Mouse (Mus musculus) stomach, postnatal 0 days (tissue): ENCODE results near the gene Zfp955a. TPM values are rescaled to one million over a fixed set of nuclear protein-coding genes. Genes with fewer than 3 reads are reported as not detected.
"Not testable (repeated sequence)": the region's sequence is repeated elsewhere in the genome, so short reads cannot be mapped to it uniquely, and the experiment has no call there.

Experiments
- ATAC-seq: fragments of 200-750 bp; cut with Nextera tagmentation; 2 replicates; pipeline ENCODE4 v1.8.0; 2017; ENCODE audit not compliant: low FRiP score, low TSS enrichment
- DNase-seq: peaks from one replicate; pipeline ENCODE4 v3.0.0-alpha.2; 2016; ENCODE audit warnings: low spot score
- H3K27ac ChIP-seq: fragments of 300-500 bp; sonication (generic); replicated peaks from 2 replicates; pipeline ENCODE4 v1.5.1; 2014; ENCODE audit warnings: mild to moderate bottlenecking, control low read depth
- H3K27me3 ChIP-seq: fragments of 300-500 bp; sonication (generic); 2 replicates; pipeline ENCODE4 v1.6.1; 2014; ENCODE audit warnings: low read length; ENCODE audit not compliant: control insufficient read depth, insufficient read depth
- H3K36me3 ChIP-seq: fragments of 300-500 bp; sonication (generic); 2 replicates; pipeline ENCODE4 v1.6.1; 2014; ENCODE audit warnings: low read length, mixed read lengths; ENCODE audit not compliant: control insufficient read depth, insufficient read depth
- H3K4me1 ChIP-seq: fragments of 300-500 bp; sonication (generic); replicated peaks from 2 replicates; pipeline ENCODE4 v1.6.1; 2014; ENCODE audit warnings: antibody characterized with exemption; ENCODE audit not compliant: control insufficient read depth, insufficient read depth
- H3K4me2 ChIP-seq: fragments of 300-500 bp; sonication (generic); replicated peaks from 2 replicates; pipeline ENCODE4 v1.6.1; 2014; ENCODE audit warnings: low read depth, mild to moderate bottlenecking, control low read depth, moderate library complexity
- H3K4me3 ChIP-seq: fragments of 300-500 bp; sonication (generic); 2 replicates; pipeline ENCODE4 v1.5.1; 2014; ENCODE audit warnings: low read depth, low read length, control low read depth
- H3K9ac ChIP-seq: fragments of 300-500 bp; sonication (generic); 2 replicates; pipeline ENCODE4 v1.6.1; 2014; ENCODE audit warnings: mild to moderate bottlenecking, low read length, control low read depth, mixed read lengths
- H3K9me3 ChIP-seq: fragments of 300-500 bp; sonication (generic); 2 replicates; pipeline ENCODE4 v1.6.1; 2016; ENCODE audit warnings: low read length; ENCODE audit not compliant: control insufficient read depth
- CTCF ChIP-seq: IDR thresholded peaks from 2 replicates; pipeline ENCODE4 v1.5.1; 2016; ENCODE audit warnings: antibody characterized with exemption, low read depth, mild to moderate bottlenecking, moderate library complexity
- EP300 ChIP-seq: optimal IDR thresholded peaks from 2 replicates; pipeline ENCODE3; 2016; ENCODE audit warnings: antibody characterized with exemption
- WGBS: fragments of 180-500 bp; shearing (Covaris S2); extraction: QIAGEN DNeasy Blood & Tissue Kit; methylation state at CpG from one replicate; pipeline ENCODE4 v1.1.7; 2014; 5-methylcytosine and 5-hydroxymethylcytosine counted together
- polyA plus RNA-seq: library from polyadenylated mRNA; unstranded; fragments of >200 nt; fragmentation: Nextera tagmentation; extraction: Ambion mirVana; gene quantifications from 2 replicates; pipeline ENCODE4 v1.2.1, GENCODE M21; 2015

The Zfp955a gene
- polyA plus RNA-seq, 1 experiment from 2014 or later, result 6.7 TPM

GRCm38 (mm10) chr17:33221590-33221989 is 33.4 kb downstream of the Zfp955a start, which contains the start of gene Olfr1564:
Gene Olfr1564, minus strand, starts transcription at chr17:33221690.
- Histone ChIP-seq H3K27ac (no peak within 1 kb of the TSS), H3K4me2 (no peak within 1 kb of the TSS), H3K27me3 (no peaks in the 10 kb centered on the region), H3K9me3 (0 out of 2 replicates have a peak, but pooled peaks cover 4% of the 10 kb centered on the region), H3K4me1 (no peaks in the 10 kb centered on the region), H3K9ac (no peak within 1 kb of the TSS), H3K36me3 (no peaks in the 10 kb centered on the region), H3K4me3 (no peak within 1 kb of the TSS)
- TF ChIP-seq EP300, result no peak
- TF ChIP-seq CTCF, result no peak
- DNase-seq, result no peak
- 79% methylated on average over 2 of the region's 2 CpGs for WGBS
- ATAC-seq, result no peak

- no CpG with 5 or more reads among the region's 2 CpGs for WGBS
These were observed 63.9 kb downstream of the Zfp955a start, which contains the start of gene Olfr239 for GRCm38 (mm10) chr17:33191002-33191401. Gene Olfr239, plus strand, starts transcription at chr17:33191302.

More at GRCm38 (mm10) chr17:33191002-33191401, 63.9 kb downstream of the Zfp955a start, which contains the start of gene Olfr239:
- H3K4me3 ChIP-seq, H3K36me3 ChIP-seq, H3K27ac ChIP-seq, H3K4me1 ChIP-seq, ATAC-seq, H3K4me2 ChIP-seq, DNase-seq, H3K9me3 ChIP-seq, H3K27me3 ChIP-seq, H3K9ac ChIP-seq: not testable (repeated sequence)

Other genes starting within 250 kb of the Zfp955a start
- 3.1 and 3.2 TPM in 2 replicates for gene Zfp763, start 221.7 kb downstream of the Zfp955a start, polyA plus RNA-seq
- gene 4921501E09Rik, start 187.1 kb downstream of the Zfp955a start, polyA plus RNA-seq, result not detected in 2 replicates
- 2.5 and 3.7 TPM in 2 replicates for gene Zfp563, start 165.8 kb downstream of the Zfp955a start, polyA plus RNA-seq
- gene Morc2b, start 115.5 kb downstream of the Zfp955a start, polyA plus RNA-seq, result 0.02 TPM in 1 of 2 replicates, not detected in the other
- gene Olfr55, start 86.7 kb downstream of the Zfp955a start, polyA plus RNA-seq, result not detected in 2 replicates
- gene Olfr239, start 63.8 kb downstream of the Zfp955a start, polyA plus RNA-seq, result not detected in 2 replicates
- 0.02 TPM in 1 of 2 replicates, not detected in the other for gene Olfr1564, start 33.5 kb downstream of the Zfp955a start, polyA plus RNA-seq
- gene Olfr63, start 9.5 kb upstream of the Zfp955a start, polyA plus RNA-seq, result 0.04 TPM in 1 of 2 replicates, not detected in the other
- gene Zfp955b, start 34.4 kb upstream of the Zfp955a start, polyA plus RNA-seq, result 4.5 and 4.9 TPM in 2 replicates
- gene Zfp81, start 103.7 kb upstream of the Zfp955a start, polyA plus RNA-seq, result 3.2 and 3.6 TPM in 2 replicates
- 6.0 and 6.1 TPM in 2 replicates for gene Zfp101, start 139.5 kb upstream of the Zfp955a start, polyA plus RNA-seq
- not detected in 2 replicates for gene Actl9, start 177.8 kb upstream of the Zfp955a start, polyA plus RNA-seq